Mouse (Mus musculus): Measurements from ENCODE around the gene Atg7. TPM values are rescaled to one million over a fixed set of nuclear protein-coding genes. Genes with fewer than 3 reads are reported as not detected.
A peak's percentile ranks its signal among the peaks of the same experiment; 100 is the strongest.
"Not testable (repeated sequence)": the region's sequence is repeated elsewhere in the genome, so short reads cannot be mapped to it uniquely, and the experiment has no call there.

Atg7 gene
- polyA plus RNA-seq, 1 experiment from 2014 or later: 25.5 TPM

GRCm38 (mm10) chr6:114886504-114887361 lies 243.8 kb downstream of the Atg7 start:
- TF ChIP-seq CTCF (IDR thresholded peaks at IDR 0.05): no peak
- ChIA-PET CTCF (no interaction called here), POLR2A (no interaction called here)
- in situ Hi-C loops (cut with MboI; ENCODE audit: low pct_unique_long_range_greater_than_20kb): no loop called here
- DNase-seq (ENCODE audit: low read depth, low spot score) (no peak), ATAC-seq (no peak)
- H3K27me3 ChIP-seq: no peaks in the 10 kb centered on the region

GRCm38 (mm10) chr6:114888922-114889321 lies 246.0 kb downstream of the Atg7 start:
- no peaks in the 10 kb centered on the region for H3K27me3 ChIP-seq
- ChIA-PET POLR2A (interaction anchor here (0.6 kb wide), 1 partner anchor 247 kb away, joined by 3 read pairs; no protein-coding TSS in a partner anchor), CTCF (interaction anchor here (0.7 to 1.3 kb wide), 7 partner anchors 11 to 74 kb away, joined by 3 to 4 read pairs (median 3); no protein-coding TSS in a partner anchor)
- no peak for TF ChIP-seq CTCF (IDR thresholded peaks at IDR 0.05)
- ATAC-seq (peak; percentile 96), DNase-seq (ENCODE audit: low read depth, low spot score) (peak; percentile 82)
- in situ Hi-C loops (cut with MboI; ENCODE audit: low pct_unique_long_range_greater_than_20kb): no loop called here

- ChIA-PET POLR2A (interaction anchor here (0.5 to 0.9 kb wide), 2 partner anchors 30 to 137 kb away, joined by 3 to 5 read pairs; no protein-coding TSS in a partner anchor), CTCF (interaction anchor here (1.0 to 1.3 kb wide), 2 partner anchors 12 to 125 kb away, joined by 3 to 4 read pairs; no protein-coding TSS in a partner anchor)
- ATAC-seq; H3K27me3 ChIP-seq; in situ Hi-C loops (cut with MboI; ENCODE audit: low pct_unique_long_range_greater_than_20kb); DNase-seq (ENCODE audit: low read depth, low spot score): not testable (repeated sequence)
Measured at GRCm38 (mm10) chr6:114889971-114890370, 247.1 kb downstream of the Atg7 start.

- CTCF ChIA-PET: interaction anchor here (0.8 to 1.3 kb wide), 3 partner anchors 13 to 125 kb away, joined by 3 to 4 read pairs (median 3); no protein-coding TSS in a partner anchor
- POLR2A ChIA-PET: interaction anchor here (0.9 kb wide), 1 partner anchor 12 kb away, joined by 3 read pairs; no protein-coding TSS in a partner anchor
- no peak for TF ChIP-seq CTCF (IDR thresholded peaks at IDR 0.05)
- DNase-seq (ENCODE audit: low read depth, low spot score) (no peak), ATAC-seq (no peak)
- no peaks in the 10 kb centered on the region for H3K27me3 ChIP-seq
- in situ Hi-C loops (cut with MboI; ENCODE audit: low pct_unique_long_range_greater_than_20kb): no loop called here
Measured at GRCm38 (mm10) chr6:114890411-114891115, 247.7 kb downstream of the Atg7 start.

- in situ Hi-C loops (cut with MboI; ENCODE audit: low pct_unique_long_range_greater_than_20kb): no loop called here
- ATAC-seq: no peak
- no peaks in the 10 kb centered on the region for H3K27me3 ChIP-seq
- ChIA-PET CTCF (interaction anchor here (0.8 to 1.3 kb wide), 4 partner anchors 13 to 124 kb away, joined by 3 to 4 read pairs (median 3); no protein-coding TSS in a partner anchor), POLR2A (interaction anchor here (0.9 kb wide), 1 partner anchor 13 kb away, joined by 3 read pairs; no protein-coding TSS in a partner anchor)
- DNase-seq (ENCODE audit: low read depth, low spot score): no peak
- TF ChIP-seq CTCF (IDR thresholded peaks at IDR 0.05): no peak
Measured at GRCm38 (mm10) chr6:114891272-114891671, 248.4 kb downstream of the Atg7 start.

GRCm38 (mm10) chr6:114891771-114892170 lies 248.9 kb downstream of the Atg7 start:
- ChIA-PET POLR2A (no interaction called here), CTCF (interaction anchor here (0.8 kb wide), 1 partner anchor 13 kb away, joined by 3 read pairs; no protein-coding TSS in a partner anchor)
- no peaks in the 10 kb centered on the region for H3K27me3 ChIP-seq
- no peak for TF ChIP-seq CTCF (IDR thresholded peaks at IDR 0.05)
- in situ Hi-C loops (cut with MboI; ENCODE audit: low pct_unique_long_range_greater_than_20kb): no loop called here
- ATAC-seq (no peak), DNase-seq (ENCODE audit: low read depth, low spot score) (no peak)

- ATAC-seq: no peak
- ChIA-PET CTCF (interaction anchor here (0.8 kb wide), 1 partner anchor 14 kb away, joined by 3 read pairs; no protein-coding TSS in a partner anchor), POLR2A (no interaction called here)
- no peak for DNase-seq (ENCODE audit: low read depth, low spot score)
- H3K27me3 ChIP-seq: no peaks in the 10 kb centered on the region
- in situ Hi-C loops (cut with MboI; ENCODE audit: low pct_unique_long_range_greater_than_20kb): no loop called here
- TF ChIP-seq CTCF (IDR thresholded peaks at IDR 0.05): no peak
Measured at GRCm38 (mm10) chr6:114892363-114892762, 249.5 kb downstream of the Atg7 start.

- H3K27me3 ChIP-seq: no peaks in the 10 kb centered on the region
- no peak for TF ChIP-seq CTCF (IDR thresholded peaks at IDR 0.05)
- in situ Hi-C loops (cut with MboI; ENCODE audit: low pct_unique_long_range_greater_than_20kb): no loop called here
- ATAC-seq (peak; percentile 27), DNase-seq (ENCODE audit: low read depth, low spot score) (no peak)
- ChIA-PET POLR2A (interaction anchor here (0.6 kb wide), 1 partner anchor 95 kb away, joined by 3 read pairs; no protein-coding TSS in a partner anchor), CTCF (interaction anchor here (1.2 to 1.5 kb wide), 5 partner anchors 22 to 167 kb away, joined by 3 to 4 read pairs (median 4); no protein-coding TSS in a partner anchor)
Measured at GRCm38 (mm10) chr6:114893427-114894209, 250.7 kb downstream of the Atg7 start.

GRCm38 (mm10) chr6:114894548-114895106 lies 251.7 kb downstream of the Atg7 start:
- TF ChIP-seq CTCF (IDR thresholded peaks at IDR 0.05): no peak
- DNase-seq (ENCODE audit: low read depth, low spot score): no peak
- no peaks in the 10 kb centered on the region for H3K27me3 ChIP-seq
- ATAC-seq: no peak
- ChIA-PET CTCF (interaction anchor here (1.0 to 1.5 kb wide), 6 partner anchors 21 to 171 kb away, joined by 3 to 4 read pairs (median 4); no protein-coding TSS in a partner anchor), POLR2A (interaction anchor here (0.6 kb wide), 1 partner anchor 136 kb away, joined by 3 read pairs; no protein-coding TSS in a partner anchor)
- in situ Hi-C loops (cut with MboI; ENCODE audit: low pct_unique_long_range_greater_than_20kb): no loop called here

Measured in Patski (cell line).